Mouse (Mus musculus) CH12.LX (cell line): ENCODE measurements around the gene Gria2.

Source experiments
- BHLHE40 ChIP-seq: IDR thresholded peaks from 2 replicates; pipeline ENCODE4 v1.6.1; 2011; ENCODE audit warnings: mild to moderate bottlenecking, low read depth, low read length, improper control_type of control experiment
- CHD1 ChIP-seq: IDR thresholded peaks from 2 replicates; pipeline ENCODE4 v1.6.1; 2012; ENCODE audit warnings: low read depth, low read length, improper control_type of control experiment, inconsistent platforms
- CTCF ChIP-seq, 2 experiments: IDR thresholded peaks in 1 of 2; conservative IDR thresholded peaks in 1 of 2; 2 replicates each; pipeline ENCODE4 v1.5.1; 2011 to 2012; ENCODE audit warnings: low read depth in 2 of 2, low read length in 2 of 2, improper control_type of control experiment in 1 of 2, inconsistent platforms in 1 of 2, mild to moderate bottlenecking in 1 of 2, moderate library complexity in 1 of 2
- E2F4 ChIP-seq: IDR thresholded peaks from 2 replicates; pipeline ENCODE4 v1.6.1; 2011; ENCODE audit warnings: low read depth, low read length, improper control_type of control experiment; ENCODE audit not compliant: insufficient replicate concordance
- ELF1 ChIP-seq: IDR thresholded peaks from 2 replicates; pipeline ENCODE4 v1.6.1; 2014; ENCODE audit warnings: low read depth, mild to moderate bottlenecking, inconsistent platforms, low read length, improper control_type of control experiment
- ETS1 ChIP-seq: conservative IDR thresholded peaks from 2 replicates; pipeline ENCODE4 v1.6.1; 2012; ENCODE audit warnings: low read depth, mild to moderate bottlenecking, inconsistent platforms, low read length, improper control_type of control experiment, moderate library complexity
- HCFC1 ChIP-seq: IDR thresholded peaks from 2 replicates; pipeline ENCODE4 v1.6.1; 2012; ENCODE audit warnings: low read depth, mild to moderate bottlenecking, inconsistent platforms, low read length, improper control_type of control experiment
- KAT2A ChIP-seq: IDR thresholded peaks from 2 replicates; pipeline ENCODE4 v1.6.1; 2012; ENCODE audit warnings: low read length, improper control_type of control experiment, inconsistent platforms; ENCODE audit not compliant: insufficient replicate concordance
- POLR2A ChIP-seq: IDR thresholded peaks from 2 replicates; pipeline ENCODE4 v1.6.1; 2011; ENCODE audit warnings: low read depth, mild to moderate bottlenecking, improper control_type of control experiment, low read length
- POLR2AphosphoS2 ChIP-seq: IDR thresholded peaks from 2 replicates; pipeline ENCODE4 v1.6.1; 2011; ENCODE audit warnings: low read depth, low read length, improper control_type of control experiment
- RAD21 ChIP-seq: IDR thresholded peaks from 2 replicates; pipeline ENCODE4 v1.6.1; 2011; ENCODE audit warnings: low read depth, mild to moderate bottlenecking, low read length, improper control_type of control experiment, moderate library complexity
- SMC3 ChIP-seq: IDR thresholded peaks from 2 replicates; pipeline ENCODE4 v1.6.1; 2011; ENCODE audit warnings: low read depth, low read length, improper control_type of control experiment
- ZNF384 ChIP-seq: IDR thresholded peaks from 2 replicates; pipeline ENCODE4 v1.6.1; 2012; ENCODE audit warnings: low read depth, low read length, improper control_type of control experiment, inconsistent platforms

DNA sequence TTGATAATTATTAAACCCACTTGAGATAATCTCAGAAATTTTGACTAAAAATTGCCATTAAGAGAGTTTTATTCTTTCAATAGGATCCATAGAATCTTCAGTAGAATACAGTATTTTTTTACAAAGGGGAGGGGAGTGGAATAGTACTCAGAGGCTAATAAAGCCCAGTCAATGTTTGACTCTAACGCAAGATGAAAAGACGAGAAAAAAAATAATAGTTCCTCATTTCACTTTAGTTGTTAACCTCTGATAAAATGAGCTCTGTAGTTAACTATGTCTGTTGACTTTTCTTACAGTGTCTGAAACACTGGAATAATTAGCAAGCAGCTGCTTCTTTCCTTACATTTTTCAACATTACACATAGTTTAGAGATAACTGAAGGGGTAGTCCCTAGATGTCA lies 7.4 kb downstream of the Gria2 start:
- TF ChIP-seq ELF1 (no peak), CTCF (conservative IDR thresholded peaks at IDR 0.05 in 1 of 2, IDR thresholded peaks at IDR 0.05 in 1 of 2; ENCODE audit: low read depth in 2 of 2, low read length in 2 of 2) (no peak), POLR2A (no peak), E2F4 (no peak), ETS1 (no peak), RAD21 (no peak), SMC3 (no peak), BHLHE40 (no peak), HCFC1 (no peak), CHD1 (no peak), POLR2AphosphoS2 (no peak), ZNF384 (no peak), KAT2A (no peak)
